Mouse (Mus musculus): Measurements from ENCODE around the gene Dnaaf3. TPM values are rescaled to one million over a fixed set of nuclear protein-coding genes. Genes with fewer than 3 reads are reported as not detected.

Gene Dnaaf3
- 0.34 TPM for polyA plus RNA-seq (2017; shearing (Covaris generic))

GRCm38 (mm10) chr7:4532005-4532729, at the start of gene Dnaaf3:
Dnaaf3 (minus strand) TSS chr7:4532453.

GRCm38 (mm10) chr7:4547221-4547641, 15.0 kb upstream of the Dnaaf3 start, which contains the start of gene Syt5:
Syt5 (minus strand) TSS chr7:4547541.

GRCm38 (mm10) chr7:4524212-4524922, 7.9 kb downstream of the Dnaaf3 start, which contains the start of gene Tnni3:
Tnni3 (minus strand) TSS chr7:4524229.

GRCm38 (mm10) chr7:4516332-4517050, 15.8 kb downstream of the Dnaaf3 start, which contains the start of gene Tnnt1:
Tnnt1 (minus strand) TSS chr7:4516382.

GRCm38 (mm10) chr7:4501558-4502397, 30.5 kb downstream of the Dnaaf3 start, which contains the start of gene Ppp1r12c:
Ppp1r12c (minus strand) TSS chr7:4501680.

Other genes starting within 250 kb of the Dnaaf3 start
- not detected for gene Ncr1, start 194.7 kb downstream of the Dnaaf3 start, polyA plus RNA-seq (2017; shearing (Covaris generic))
- gene Gp6, start 134.7 kb downstream of the Dnaaf3 start, polyA plus RNA-seq (2017; shearing (Covaris generic)): not detected
- gene Rdh13, start 86.8 kb downstream of the Dnaaf3 start, polyA plus RNA-seq (2017; shearing (Covaris generic)): 4.1 TPM
- gene Eps8l1, start 71.8 kb downstream of the Dnaaf3 start, polyA plus RNA-seq (2017; shearing (Covaris generic)): 10.6 TPM
- 228 TPM for gene Ppp1r12c, start 30.8 kb downstream of the Dnaaf3 start, polyA plus RNA-seq (2017; shearing (Covaris generic))
- gene Tnnt1, start 16.1 kb downstream of the Dnaaf3 start, polyA plus RNA-seq (2017; shearing (Covaris generic)): 2.4 TPM
- not detected for gene Tnni3, start 8.2 kb downstream of the Dnaaf3 start, polyA plus RNA-seq (2017; shearing (Covaris generic))
- gene Syt5, start 15.1 kb upstream of the Dnaaf3 start, polyA plus RNA-seq (2017; shearing (Covaris generic)): 0.21 TPM
- gene Ptprh, start 71.6 kb upstream of the Dnaaf3 start, polyA plus RNA-seq (2017; shearing (Covaris generic)): not detected
- gene Tmem86b, start 99.0 kb upstream of the Dnaaf3 start, polyA plus RNA-seq (2017; shearing (Covaris generic)): 12.0 TPM
- 235 TPM for gene Ppp6r1, start 126.6 kb upstream of the Dnaaf3 start, polyA plus RNA-seq (2017; shearing (Covaris generic))
- 60.7 TPM for gene Hspbp1, start 152.6 kb upstream of the Dnaaf3 start, polyA plus RNA-seq (2017; shearing (Covaris generic))
- not detected for gene Brsk1, start 158.2 kb upstream of the Dnaaf3 start, polyA plus RNA-seq (2017; shearing (Covaris generic))
- not detected for gene Tmem150b, start 192.8 kb upstream of the Dnaaf3 start, polyA plus RNA-seq (2017; shearing (Covaris generic))
- gene Kmt5c, start 207.7 kb upstream of the Dnaaf3 start, polyA plus RNA-seq (2017; shearing (Covaris generic)): 33.0 TPM
- gene Cox6b2, start 220.6 kb upstream of the Dnaaf3 start, polyA plus RNA-seq (2017; shearing (Covaris generic)): 1.7 TPM
- not detected for gene Fam71e2, start 238.8 kb upstream of the Dnaaf3 start, polyA plus RNA-seq (2017; shearing (Covaris generic))

Measured in effector memory CD4-positive, alpha-beta T cell, adult 5 months (primary cell).